Mouse (Mus musculus) fat pad, adult 2 months (tissue): ENCODE data around the gene Myo1e.

ENCODE experiments used
- DNase-seq: peaks from one replicate; pipeline ENCODE4 v3.0.0-alpha.2; 2011; ENCODE audit warnings: low read depth, low spot score; ENCODE audit errors: extremely low read depth

The Myo1e gene

DNA sequence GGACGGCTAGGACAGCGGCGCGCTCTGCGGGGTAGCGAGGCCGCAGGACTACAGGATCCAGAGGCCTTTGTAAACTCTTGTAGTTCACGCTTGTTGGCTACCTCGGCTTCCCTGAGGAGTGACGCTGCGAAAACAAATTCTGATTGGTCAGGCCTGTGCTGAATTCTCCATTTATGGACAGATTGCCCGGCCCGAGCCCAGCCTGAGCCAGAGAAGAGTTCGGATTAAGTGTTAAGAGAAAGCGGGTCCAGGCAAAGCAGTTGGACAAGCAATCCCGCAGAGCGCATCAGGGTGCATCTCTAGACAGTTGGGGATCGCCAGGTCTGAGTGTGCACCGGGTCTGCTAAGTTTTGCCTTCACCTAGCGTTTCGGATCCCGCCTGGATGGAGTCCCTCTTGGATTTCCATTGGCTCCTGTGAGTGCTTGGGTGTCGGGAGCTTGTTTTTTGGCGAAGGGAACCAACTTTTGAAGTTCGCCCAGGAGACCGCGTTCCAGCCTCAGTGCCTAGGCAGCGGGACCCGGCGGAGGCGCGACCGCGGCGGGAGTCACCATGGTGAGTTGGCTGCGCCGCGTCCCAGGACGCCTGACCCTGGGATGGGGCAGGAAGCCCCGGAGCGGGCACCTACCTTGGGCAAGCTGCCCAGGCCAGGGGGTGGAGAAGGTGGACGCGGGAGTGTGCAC is at the start of gene Myo1e:
TSS of gene Myo1e (plus strand) at position 200 of the 681 bp plus-strand sequence.
- peak; percentile 73 for DNase-seq

DNA sequence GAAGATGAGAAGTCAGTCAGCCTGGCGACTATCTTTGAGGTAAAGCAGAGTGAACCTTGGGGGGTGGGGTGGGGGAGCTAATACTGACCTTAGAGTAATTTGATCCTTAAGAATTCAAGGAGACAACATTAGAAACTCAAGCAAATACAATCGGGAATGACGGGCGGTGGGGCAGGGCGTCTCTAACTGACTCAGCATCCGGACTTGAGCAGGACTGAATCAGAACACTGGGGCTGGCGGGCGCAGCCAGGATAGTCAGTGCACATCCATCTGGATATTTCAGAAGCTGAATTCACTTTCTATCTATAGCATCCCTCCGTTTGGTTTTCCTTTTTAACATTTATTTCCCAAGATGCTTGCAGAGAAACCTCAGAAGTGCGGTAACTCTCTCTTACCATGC is 47.1 kb upstream of the Myo1e start:
- no peak for DNase-seq

DNA sequence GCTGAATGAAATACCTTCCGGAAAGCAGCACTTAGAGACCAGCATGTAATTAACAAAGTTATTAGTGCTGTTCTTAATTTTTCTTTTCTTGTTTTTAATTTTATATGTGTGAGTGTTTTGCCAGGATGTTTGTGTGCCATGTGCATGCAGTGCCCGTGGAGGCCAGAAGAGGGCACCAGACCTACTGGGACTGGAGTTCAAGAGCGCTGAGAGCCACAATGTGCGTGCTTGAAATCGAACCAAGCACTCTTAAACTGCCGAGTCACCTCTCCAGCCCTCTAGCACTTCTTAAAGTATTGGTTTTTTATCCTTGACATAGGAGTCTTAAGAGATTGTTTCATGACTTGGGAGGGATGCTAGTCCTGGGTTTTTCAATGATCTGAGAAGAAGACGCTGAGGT is 38.2 kb upstream of the Myo1e start:
- DNase-seq = no peak

DNA sequence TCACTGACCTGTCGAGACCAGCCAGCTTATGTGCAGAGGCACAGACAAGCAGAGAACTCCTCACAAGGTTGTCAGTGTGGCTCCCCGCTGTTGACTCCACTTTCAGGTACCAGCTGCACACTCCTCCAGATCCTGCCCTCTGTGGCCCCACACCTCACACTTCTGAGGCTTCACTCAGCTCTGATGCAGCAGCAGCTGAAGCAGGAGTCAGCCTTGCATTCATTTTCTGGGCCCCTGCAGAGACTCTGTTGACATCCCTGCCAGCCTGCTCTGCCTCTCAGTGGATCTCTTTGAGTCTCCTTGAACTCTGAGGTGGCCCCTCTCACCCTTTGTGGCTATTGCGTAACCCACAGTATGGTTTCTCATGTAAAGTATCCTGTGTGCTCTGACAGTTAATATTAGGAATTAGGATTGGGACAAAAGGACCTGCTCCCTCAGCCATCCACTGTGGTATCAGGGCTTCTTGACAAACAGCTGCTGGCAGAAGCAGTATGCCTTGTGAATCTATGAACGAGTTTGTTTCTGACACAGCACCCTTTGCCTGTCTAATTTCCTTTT is 32.8 kb upstream of the Myo1e start:
- no peak for DNase-seq

DNA sequence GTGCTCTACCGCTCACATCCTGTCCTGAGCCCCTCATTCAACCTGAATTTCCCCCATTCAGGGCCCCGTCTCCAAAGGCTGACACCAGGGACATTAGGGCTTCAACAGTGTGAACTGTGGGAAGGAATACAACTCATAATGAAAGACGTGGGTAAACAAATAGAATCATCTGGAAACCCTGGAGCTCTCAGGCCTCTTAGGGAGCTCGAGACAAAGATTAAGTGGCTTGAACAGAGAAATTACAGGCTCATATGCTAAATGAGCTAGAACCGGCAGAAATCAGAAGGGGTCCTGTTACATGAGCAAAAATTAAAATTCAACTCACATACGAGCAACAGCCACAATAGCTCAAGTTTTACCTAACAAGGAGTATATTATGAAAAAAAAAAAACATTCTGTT is 32.3 kb upstream of the Myo1e start:
- DNase-seq = no peak

DNA sequence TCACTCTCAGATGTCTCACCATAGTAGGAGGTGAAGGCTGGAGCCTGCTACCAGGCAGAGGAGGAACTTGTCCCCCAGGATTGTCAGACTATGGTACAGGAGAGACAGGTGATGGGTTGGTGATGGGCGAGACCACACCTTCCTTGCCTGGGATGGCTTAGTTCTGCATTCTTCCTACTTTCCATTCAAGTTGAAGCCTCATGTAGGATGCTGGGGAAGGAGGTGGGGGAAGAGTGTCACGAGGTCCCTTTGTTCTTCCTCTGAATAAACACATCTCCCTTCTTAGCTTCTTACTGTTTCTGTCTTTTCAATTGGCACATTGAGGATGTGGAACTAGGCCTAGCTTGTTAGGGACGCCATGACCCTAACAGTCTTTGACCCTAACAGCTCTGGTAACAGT is 30.9 kb upstream of the Myo1e start:
- no peak for DNase-seq

DNA sequence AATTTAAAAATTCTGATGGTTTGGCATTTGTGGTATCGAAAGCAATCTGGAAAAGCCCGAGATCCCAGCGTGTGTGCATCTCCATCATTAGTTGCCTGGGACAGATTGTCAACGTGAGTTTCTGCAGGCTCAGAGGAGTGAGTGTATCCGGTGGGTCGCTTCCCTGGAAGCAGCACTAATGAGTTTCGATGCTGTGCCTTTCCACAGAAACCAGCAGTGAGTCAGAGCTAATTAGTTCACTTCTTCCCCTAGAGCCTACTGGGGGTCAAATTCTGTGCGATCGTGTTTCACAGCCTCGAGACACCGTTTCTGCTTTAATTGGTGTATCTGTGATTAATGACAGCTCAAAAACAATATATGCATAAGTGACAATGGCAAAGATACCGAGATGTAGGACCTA is 25.4 kb upstream of the Myo1e start:
- no peak for DNase-seq

DNA sequence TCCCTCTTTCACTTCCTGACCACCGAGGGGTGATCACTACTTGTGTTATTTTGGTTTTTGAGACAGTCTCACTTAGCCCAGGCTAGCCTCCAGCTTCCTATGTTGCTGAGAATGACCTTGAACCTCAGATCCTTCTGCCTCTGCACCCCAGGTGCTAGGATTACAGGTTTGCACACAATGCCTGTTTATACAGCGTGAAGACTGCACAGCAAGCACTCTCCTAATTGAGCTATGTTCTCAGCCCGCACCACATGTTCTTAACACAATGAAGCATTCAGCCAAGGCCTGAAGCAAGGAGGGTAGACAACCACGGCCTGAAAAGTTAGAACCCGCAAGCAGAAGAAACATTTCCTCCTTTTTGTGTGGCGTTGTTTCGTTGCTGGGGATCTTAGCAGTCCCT is 24.5 kb upstream of the Myo1e start:
- DNase-seq = no peak

DNA sequence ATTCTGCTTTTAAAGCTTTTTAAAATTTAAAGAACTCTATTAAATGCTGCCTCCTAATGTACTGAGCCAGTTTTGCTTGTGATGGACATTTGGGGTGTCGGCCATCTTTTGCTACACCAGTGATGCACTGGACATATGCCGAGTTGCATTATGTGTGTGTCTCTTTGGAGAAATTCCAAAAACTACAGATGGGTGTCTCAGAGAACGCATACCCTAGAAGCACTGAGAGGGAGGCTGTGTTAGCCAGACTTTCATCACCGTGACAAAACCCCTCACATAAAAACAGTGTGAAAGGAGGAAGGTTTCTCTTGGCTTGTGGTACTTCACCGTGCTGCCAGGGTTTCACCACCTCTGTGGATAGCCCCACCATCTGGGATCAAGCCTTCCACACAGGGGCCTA is 14.8 kb upstream of the Myo1e start:
- no peak for DNase-seq

DNA sequence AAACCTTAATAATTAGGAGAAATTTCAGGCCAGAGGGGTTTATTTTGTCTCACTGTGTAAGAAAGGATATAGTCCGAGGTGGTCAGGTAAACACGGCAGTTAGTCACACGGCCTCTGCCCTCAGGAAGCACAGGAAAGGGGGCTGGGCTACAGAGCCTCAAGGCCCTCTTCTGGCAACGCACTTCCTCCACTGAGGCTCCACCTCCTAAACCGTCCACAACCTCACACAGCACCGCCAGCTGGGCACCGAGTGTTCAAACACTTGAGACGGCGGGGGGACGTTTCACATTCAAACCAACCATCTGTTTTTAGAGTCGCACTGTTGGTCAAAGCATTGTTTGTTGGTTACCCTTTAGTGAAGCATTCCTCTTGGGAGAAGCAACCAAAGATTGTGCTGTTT is 12.5 kb upstream of the Myo1e start:
- no peak for DNase-seq

DNA sequence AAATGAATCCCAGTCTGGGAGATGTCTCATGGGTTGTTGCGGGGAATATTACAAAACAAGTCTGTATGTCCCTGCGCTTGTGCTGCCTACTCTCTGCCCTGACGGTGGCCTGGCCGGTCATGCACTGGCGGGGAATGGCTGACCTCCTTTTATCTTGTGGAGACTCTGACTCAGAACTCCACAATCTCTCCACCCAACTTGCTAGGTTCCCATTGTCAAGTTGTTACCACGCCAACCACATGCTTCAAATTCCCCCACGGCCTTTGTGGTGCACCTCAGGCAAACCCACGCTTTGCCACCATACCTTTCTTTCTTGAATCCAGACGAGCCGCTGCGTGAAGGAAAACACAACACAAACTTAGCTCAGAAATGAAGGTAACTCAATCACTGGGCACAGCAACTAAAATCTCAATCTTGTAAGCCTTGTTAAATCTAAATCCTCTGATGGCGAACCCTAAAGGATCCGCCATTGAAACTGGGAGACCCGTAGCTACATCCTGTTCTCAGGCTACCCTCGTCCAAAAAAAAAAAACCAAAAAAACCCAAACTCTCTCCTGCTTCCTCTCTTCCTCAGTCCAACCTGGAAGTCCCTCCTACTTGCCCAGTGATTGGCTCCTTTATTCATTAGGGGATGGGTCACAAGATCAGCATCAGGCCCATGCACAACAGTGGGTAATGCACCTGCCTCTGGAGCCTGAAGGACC is 10.0 kb upstream of the Myo1e start:
- no peak for DNase-seq

DNA sequence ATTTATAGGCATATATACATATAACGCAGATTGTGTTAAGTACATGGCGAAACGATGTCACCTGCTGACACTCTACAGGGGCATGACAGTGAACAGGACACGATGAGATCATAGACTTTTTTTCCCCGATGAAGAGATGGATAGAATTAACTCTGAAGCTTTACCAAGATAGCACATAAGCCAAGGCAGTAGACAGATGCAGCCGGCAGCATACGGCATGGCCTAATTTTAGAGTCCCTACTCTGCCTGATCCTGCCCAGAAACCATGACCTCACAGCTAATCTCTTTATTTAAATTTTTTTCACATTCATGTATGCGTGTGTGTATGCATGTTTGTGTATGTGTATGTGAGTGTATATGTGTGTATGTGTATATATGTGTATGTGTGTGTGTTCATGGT is 9.2 kb upstream of the Myo1e start:
- no peak for DNase-seq

DNA sequence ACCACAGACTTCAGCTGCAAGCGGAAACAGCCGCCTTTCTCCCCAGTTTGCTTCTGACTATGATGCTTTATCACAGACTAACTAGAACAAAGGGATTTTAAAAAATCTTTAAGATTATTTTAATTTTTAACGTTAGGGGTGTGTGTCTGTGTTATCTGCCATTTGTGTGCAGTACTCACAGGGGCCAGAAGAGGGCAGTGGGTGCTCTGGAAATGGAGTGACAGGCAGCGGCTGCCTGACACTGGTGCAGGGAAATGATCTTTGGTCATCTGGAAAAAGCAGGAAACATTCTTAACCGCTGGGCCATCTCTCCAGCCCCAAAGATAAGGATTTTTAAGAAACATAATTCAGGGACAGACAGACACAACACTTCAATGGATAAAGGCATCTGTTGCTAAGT is 4.4 kb upstream of the Myo1e start:
- no peak for DNase-seq

DNA sequence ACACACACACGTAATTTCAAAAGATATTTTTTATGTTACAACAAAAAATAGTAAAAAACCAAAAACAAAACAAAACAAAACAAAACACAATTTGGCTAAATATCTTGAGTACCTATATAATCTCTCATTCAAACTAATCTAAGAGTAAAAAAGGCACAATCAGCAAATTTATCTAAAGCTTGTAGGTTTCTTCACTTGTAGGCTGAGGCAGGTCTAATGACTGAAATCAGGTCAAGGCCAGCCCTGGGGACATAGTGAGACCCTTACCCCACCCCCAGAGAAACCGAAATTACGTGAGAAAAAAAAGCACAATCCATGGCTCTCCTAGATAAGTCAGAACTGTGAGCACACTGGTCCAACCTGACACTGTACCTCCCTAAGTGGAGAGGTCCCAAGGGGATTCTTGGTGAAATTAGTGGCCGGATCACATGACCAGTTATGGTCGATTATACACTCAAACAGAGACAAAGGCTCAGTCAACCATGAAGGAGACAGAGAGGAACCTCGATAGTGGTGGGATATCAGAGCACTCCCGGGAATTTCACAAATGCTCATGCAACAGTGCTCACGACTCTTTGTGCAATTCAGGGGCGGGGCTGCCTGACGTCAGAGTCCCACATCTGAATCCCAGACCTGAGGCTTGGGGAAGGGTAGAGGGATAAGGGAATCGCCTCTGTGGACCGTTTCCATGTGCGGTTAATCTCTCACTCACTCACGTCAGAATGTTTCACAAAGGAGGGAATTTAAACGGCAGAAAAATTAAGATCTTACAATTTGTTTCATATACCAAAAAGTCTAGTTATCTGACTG is 3.7 kb upstream of the Myo1e start:
- no peak for DNase-seq

DNA sequence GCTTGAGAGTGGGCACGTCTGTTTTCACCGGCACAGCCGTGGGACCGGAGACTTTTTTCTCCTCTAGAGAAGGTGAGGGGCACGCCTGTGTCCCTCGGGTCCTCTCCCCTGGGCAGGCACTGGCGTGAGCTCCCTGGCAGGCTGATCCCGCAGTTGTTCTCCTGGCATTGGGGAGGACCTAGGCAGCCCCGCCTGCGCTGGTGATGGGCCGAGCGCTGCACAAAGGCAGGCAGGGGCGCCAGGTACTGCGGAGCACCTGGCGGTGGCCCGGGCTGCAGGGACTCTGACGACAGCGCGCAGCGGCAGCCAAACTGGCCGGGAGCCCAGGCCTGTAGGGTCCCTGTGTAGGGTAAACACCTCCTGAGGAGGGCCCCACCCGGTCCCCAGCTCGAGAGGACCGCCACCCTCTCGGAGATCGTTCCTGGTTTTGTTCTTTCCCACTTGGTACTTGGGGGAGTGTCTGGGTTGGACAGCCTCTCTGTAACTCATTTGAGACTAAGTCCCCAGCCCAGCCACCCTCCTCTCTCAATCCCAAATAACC is 901 bp downstream of the Myo1e start:
- no peak for DNase-seq

DNA sequence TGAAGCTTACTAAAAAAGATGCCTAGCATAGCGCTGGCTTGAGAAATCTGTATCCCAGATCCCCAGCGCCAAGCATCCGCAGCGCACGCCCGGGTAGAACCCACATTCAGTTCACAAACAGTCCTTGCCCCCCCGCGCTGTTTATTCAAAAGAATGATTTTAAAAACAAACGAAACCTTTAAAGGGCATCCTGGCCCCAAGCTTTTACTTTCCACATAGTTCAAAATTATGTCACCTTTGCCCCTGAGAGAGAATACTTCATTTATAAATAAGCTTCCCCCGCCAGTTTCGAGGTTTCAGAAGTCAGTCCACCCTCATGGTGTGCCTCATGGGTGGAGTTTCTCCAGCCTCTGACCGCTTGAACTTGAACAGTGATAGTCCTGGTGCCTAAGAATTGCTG is 1.6 kb downstream of the Myo1e start:
- DNase-seq = no peak

DNA sequence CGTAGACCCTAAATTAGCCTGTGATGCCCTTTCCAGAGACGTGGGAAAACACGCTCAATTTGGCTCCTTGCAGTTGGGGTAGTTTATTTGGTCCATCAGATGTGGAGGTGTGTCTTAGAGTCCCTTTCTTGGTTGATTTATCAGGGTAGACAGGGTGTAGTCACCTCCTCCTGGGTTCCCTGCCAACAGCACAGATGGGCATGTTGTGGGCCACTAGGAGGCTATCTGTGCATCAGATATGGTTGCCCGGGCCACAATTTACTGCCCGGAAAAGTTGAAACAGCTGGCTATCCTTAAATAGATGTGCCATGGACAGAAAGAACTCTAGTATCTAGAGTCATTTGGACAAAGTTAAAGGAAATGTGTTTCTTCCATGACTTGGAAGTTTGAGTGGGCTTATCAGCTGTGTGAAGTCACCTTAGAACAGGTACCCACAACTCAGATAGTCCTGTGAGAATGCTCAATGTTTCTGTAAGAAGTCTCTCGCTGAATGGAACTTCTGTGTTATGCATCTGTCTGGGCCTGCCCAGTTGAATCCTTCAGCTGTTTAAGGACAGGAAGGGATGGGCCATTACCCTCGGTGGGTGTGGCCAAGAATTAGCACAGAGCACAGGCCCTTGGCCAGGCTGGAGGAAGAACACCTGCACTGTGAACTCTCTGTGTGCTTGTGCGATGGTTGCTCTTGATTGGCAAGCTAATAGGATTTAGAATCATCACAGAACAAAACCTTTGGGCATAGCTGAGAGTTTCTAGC is 2.3 kb downstream of the Myo1e start:
- peak; percentile 68 for DNase-seq

DNA sequence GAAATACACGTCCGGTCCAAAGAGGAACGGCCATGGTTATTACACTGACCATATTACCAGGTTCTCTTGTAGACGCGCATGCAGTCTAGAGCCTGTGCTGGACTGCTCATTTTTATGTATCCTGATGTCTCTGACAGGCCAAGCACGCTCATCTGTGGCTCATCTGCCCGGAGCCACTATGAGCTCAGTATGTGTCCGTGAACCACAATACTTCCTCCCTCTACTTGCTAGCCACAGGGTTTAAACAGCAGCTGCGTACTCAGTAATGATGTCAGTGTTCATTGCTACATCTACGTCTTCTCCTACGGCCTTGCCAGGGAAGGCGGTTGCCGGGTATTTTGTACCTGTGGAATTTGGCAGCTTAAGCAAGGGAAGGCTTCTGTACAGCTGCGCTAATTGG is 4.5 kb downstream of the Myo1e start:
- DNase-seq = no peak

DNA sequence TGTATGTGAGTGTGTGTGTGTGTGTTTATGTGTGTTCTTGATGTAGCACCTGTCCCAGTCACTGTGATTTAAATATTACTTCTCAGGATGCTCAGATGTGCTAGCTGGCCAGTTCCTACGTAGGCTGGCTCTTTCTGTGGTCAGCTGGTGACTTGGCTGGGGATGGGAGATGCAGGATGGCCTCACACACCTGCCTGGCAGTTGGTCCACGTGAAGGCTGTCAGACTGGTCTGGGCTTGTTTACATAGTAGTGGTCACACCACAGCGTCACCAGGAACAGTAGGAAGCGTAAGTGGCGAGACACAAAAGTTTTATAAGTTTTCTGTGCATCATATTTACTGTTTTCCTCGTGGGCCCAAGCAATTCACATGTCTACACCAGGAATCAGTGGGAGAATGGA is 9.4 kb downstream of the Myo1e start:
- no peak for DNase-seq

DNA sequence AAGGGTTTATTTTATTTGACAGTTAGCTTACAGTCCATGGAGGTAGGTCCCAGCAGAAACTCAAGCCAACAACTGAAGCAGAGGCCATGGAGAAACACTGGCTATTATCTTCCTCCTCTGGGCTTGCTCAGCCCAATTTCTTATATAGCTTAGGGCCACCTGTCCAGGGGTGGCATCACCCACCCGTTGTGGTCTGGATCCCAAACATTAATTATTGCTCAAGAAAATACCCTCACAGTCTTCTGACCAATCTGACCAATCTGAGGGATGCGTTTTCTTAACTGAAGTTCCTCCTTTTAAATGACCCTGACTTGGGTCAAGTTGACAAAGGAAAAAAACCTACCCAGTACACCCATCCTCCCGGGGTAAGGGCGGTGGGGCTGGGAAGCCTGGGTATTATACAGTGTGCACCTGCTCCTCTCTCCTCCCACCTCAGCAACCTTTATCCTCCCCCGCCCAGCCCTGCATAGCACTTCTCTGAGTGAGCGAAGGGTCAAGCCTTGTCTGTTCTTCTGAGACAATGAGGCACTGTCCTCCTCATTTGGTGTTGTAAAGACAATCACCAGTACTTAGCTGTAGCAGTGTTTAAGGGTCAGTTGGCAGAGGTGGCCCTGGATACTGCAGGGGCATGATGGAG is 12.3 kb downstream of the Myo1e start:
- no peak for DNase-seq
